Mouse (Mus musculus) liver, embryonic 14.5 days (tissue): ENCODE measurements around the gene Tmem235.

Source experiments
- CTCF ChIP-seq: IDR thresholded peaks from 2 replicates; pipeline ENCODE4 v1.5.1; 2016; ENCODE audit warnings: antibody characterized with exemption, low read depth, control low read depth
- EP300 ChIP-seq: IDR thresholded peaks from 2 replicates; pipeline ENCODE4 v1.6.1; 2016; ENCODE audit warnings: antibody characterized with exemption, low read depth

DNA sequence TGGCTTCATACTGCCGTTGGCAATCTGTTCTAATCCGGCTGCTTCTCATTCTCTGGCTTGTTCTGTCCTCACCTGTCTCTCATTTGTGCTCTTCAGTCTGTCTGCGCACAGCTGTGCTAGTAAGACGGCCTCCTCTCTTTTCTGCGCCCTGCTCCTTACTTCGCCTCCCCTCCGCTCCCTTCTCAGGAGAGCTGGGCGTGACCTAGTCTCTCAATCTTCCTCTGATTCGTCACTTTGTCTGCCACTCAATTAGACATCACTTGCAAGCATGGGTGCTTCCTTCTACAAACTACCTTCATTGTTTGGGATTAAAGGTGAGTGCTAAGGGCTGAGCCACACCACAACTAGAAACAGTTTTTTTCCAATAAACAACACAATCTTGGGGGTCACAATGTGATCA lies 6.3 kb upstream of the Tmem235 start:
- TF ChIP-seq CTCF (no peak), EP300 (no peak)
